Mouse (Mus musculus) intestine, embryonic 16.5 days (tissue): ENCODE results near the gene Glis3. TPM values are rescaled to one million over a fixed set of nuclear protein-coding genes. Genes with fewer than 3 reads are reported as not detected.
A peak's percentile ranks its signal among the peaks of the same experiment; 100 is the strongest.

Experiments used
- ATAC-seq: fragments of 200-750 bp; cut with Nextera tagmentation; 2 replicates; pipeline ENCODE4 v1.8.0; 2017; ENCODE audit warnings: moderate TSS enrichment, moderate library complexity
- H3K27ac ChIP-seq: fragments of 300-500 bp; sonication (generic); 2 replicates; pipeline ENCODE4 v1.5.1; 2014; ENCODE audit warnings: mild to moderate bottlenecking, low read length
- H3K27me3 ChIP-seq: fragments of 300-500 bp; sonication (generic); replicated peaks from 2 replicates; pipeline ENCODE4 v1.6.1; 2014; ENCODE audit warnings: low read length, control low read depth, mixed read lengths; ENCODE audit not compliant: control insufficient read depth, insufficient read depth
- H3K36me3 ChIP-seq: fragments of 300-500 bp; sonication (generic); 2 replicates; pipeline ENCODE4 v1.6.1; 2014; ENCODE audit warnings: low read length, control low read depth; ENCODE audit not compliant: control insufficient read depth, insufficient read depth
- H3K4me1 ChIP-seq: fragments of 300-500 bp; sonication (generic); 2 replicates; pipeline ENCODE4 v1.6.1; 2014; ENCODE audit warnings: low read length, control low read depth, mixed read lengths; ENCODE audit not compliant: control insufficient read depth, insufficient read depth
- H3K4me2 ChIP-seq: fragments of 300-500 bp; sonication (generic); 2 replicates; pipeline ENCODE4 v1.6.1; 2014; ENCODE audit warnings: low read depth, low read length, control low read depth
- H3K4me3 ChIP-seq: fragments of 300-500 bp; sonication (generic); 2 replicates; pipeline ENCODE4 v1.5.1; 2014; ENCODE audit warnings: mild to moderate bottlenecking, low read length
- H3K9ac ChIP-seq: fragments of 300-500 bp; sonication (generic); 2 replicates; pipeline ENCODE4 v1.6.1; 2014; ENCODE audit warnings: low read depth, low read length
- H3K9me3 ChIP-seq: fragments of 300-500 bp; sonication (generic); 2 replicates; pipeline ENCODE4 v1.6.1; 2016; ENCODE audit warnings: low read length, control low read depth; ENCODE audit not compliant: control insufficient read depth
- WGBS: fragments of 180-500 bp; shearing (Covaris S2); extraction: QIAGEN DNeasy Blood & Tissue Kit; methylation state at CpG from one replicate; pipeline ENCODE4 v1.1.7; 2014; 5-methylcytosine and 5-hydroxymethylcytosine counted together
- polyA plus RNA-seq: library from polyadenylated mRNA; unstranded; fragments of >200 nt; fragmentation: Nextera tagmentation; extraction: Ambion mirVana; gene quantifications from 2 replicates; pipeline ENCODE4 v1.2.1, GENCODE M21; 2015

The Glis3 gene
- polyA plus RNA-seq, 1 experiment from 2014 or later = 0.73 TPM

- WGBS = 61% methylated on average over 12 of the region's 12 CpGs
- no peak overlapping the region for H3K4me2 ChIP-seq
- ATAC-seq = no peak
- H3K4me3 ChIP-seq = no peak overlapping the region
- H3K9ac ChIP-seq = no peak overlapping the region
- H3K9me3 ChIP-seq = no peaks in the 10 kb centered on the region
- no peaks in the 10 kb centered on the region for H3K36me3 ChIP-seq
- H3K27ac ChIP-seq = no peak overlapping the region
- H3K4me1 ChIP-seq = peaks cover 4% of the 10 kb centered on the region; the same call in 1 of the 2 replicates
- no peaks in the 10 kb centered on the region for H3K27me3 ChIP-seq
Measured at GRCm38 (mm10) chr19:28452951-28453520, 226.8 kb downstream of the Glis3 start.

DNA sequence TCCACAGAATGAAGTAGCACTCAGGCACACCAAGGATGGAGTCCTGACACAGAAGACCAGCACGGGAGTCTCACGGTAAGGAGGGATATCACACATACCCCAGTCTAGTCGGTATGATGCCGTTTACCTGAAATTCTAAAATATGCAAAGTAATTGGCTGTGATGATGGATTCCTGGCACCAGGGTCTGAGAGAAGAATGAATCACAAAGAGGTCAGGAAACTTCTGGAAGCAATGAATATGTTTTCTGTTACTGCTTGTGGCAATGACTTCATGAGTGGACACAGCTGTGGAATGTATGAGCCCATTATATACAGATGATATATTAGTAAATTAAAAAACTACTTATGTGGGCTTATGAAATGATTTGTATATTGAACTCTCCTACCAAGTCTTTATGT lies 231.1 kb downstream of the Glis3 start:
- H3K9me3 ChIP-seq = no peaks in the 10 kb centered on the region
- H3K36me3 ChIP-seq = no peaks in the 10 kb centered on the region
- H3K9ac ChIP-seq = no peak overlapping the region
- 68% methylated on average over 4 of the region's 4 CpGs for WGBS
- H3K27me3 ChIP-seq = no peaks in the 10 kb centered on the region
- peaks cover 4% of the 10 kb centered on the region; the same call in 1 of the 2 replicates for H3K4me1 ChIP-seq
- ATAC-seq = peak; percentile 46
- no peak overlapping the region for H3K27ac ChIP-seq
- H3K4me3 ChIP-seq = no peak overlapping the region
- no peak overlapping the region for H3K4me2 ChIP-seq

- no peak overlapping the region for H3K27ac ChIP-seq
- H3K36me3 ChIP-seq = no peaks in the 10 kb centered on the region
- no peaks in the 10 kb centered on the region for H3K4me1 ChIP-seq
- H3K9ac ChIP-seq = no peak overlapping the region
- H3K4me2 ChIP-seq = no peak overlapping the region
- no peak for ATAC-seq
- 89% methylated on average over 4 of the region's 4 CpGs for WGBS
- no peak overlapping the region for H3K4me3 ChIP-seq
- no peaks in the 10 kb centered on the region for H3K9me3 ChIP-seq
- H3K27me3 ChIP-seq = no peaks in the 10 kb centered on the region
Measured at GRCm38 (mm10) chr19:28442161-28442560, 237.7 kb downstream of the Glis3 start.

DNA sequence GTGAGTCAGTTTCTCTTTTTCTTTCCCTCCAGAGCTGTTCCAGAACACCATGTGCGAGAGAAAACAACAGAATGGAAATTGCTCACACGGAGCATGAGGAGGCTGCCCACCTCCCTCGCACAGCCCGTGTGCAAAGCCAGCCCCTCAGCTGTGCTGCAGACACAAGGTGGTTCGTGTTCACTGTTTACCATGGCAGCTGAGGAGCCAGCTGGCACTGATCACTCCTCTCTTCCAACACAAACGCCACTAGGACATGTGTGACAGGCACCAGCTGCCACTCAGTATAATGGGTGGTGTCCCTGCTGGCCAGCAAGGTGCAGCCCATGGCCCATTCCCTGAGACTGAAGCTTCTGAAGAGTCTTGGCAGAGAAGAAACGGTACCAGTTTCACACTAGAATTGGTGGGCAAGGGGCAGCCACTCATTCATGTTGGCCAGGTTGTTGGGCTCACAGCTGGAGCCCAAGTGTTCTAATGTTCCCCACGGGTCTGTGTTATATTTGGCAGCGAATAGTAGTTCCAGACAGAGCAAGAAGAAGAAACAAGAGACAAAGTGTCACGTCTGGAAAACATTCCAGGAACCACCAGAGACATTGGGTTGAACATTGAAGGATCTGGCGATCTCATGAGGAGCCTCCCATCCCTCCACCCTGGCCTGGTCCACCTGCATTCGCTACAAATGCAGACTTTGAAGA lies 243.3 kb downstream of the Glis3 start:
- no peak for ATAC-seq

DNA sequence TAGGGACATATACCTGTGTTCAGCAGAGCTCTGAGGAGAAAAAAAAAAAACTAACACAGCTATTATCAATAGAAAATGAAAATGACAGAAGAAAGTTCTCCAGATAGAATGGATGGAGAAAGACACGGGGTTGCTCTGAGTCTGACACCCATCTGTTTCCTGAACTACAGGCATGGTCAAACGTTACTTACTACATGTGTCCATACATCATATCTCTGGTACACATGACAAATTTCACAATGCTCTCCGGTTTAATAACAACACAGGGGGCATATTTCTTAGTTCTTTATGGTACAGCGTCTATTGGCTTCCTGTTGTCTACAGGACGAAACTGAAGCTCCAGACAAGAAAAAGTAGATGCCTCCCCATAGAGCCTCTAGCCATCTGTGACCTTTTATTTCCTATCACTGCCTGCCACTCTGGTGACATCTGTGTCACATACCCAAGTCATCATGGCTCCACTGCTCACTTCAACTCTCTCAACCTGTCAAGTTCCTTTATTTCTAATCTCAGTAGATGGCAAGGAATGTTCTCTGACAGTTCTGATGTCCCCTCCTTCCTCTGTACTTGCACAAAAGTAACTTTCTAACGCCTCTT lies 251.6 kb downstream of the Glis3 start:
- WGBS = 80% methylated on average over 6 of the region's 6 CpGs
- H3K9ac ChIP-seq = no peak overlapping the region

More for the DNA sequence above, 243.3 kb downstream of the Glis3 start:
- WGBS = 62% methylated on average over 12 of the region's 12 CpGs
- Histone ChIP-seq H3K4me3 (no peak overlapping the region), H3K4me2 (no peak overlapping the region), H3K27me3 (no peaks in the 10 kb centered on the region), H3K36me3 (no peaks in the 10 kb centered on the region), H3K27ac (no peak overlapping the region), H3K9ac (no peak overlapping the region), H3K9me3 (no peaks in the 10 kb centered on the region), H3K4me1 (no peaks in the 10 kb centered on the region)

GRCm38 (mm10) chr19:28424180-28424579 lies 255.7 kb downstream of the Glis3 start:
- H3K4me2 ChIP-seq = no peak overlapping the region

More for the DNA sequence above, 251.6 kb downstream of the Glis3 start:
- no peak for ATAC-seq
- Histone ChIP-seq H3K4me1 (no peaks in the 10 kb centered on the region), H3K4me2 (no peak overlapping the region), H3K9me3 (no peaks in the 10 kb centered on the region), H3K27ac (no peak overlapping the region), H3K4me3 (no peak overlapping the region), H3K27me3 (no peaks in the 10 kb centered on the region), H3K36me3 (no peaks in the 10 kb centered on the region)

GRCm38 (mm10) chr19:28422939-28423338 lies 256.9 kb downstream of the Glis3 start:
- 39% methylated on average over 9 of the region's 9 CpGs for WGBS
- H3K4me2 ChIP-seq = no peak overlapping the region
- no peak for ATAC-seq
- no peaks in the 10 kb centered on the region for H3K9me3 ChIP-seq
- no peak overlapping the region for H3K27ac ChIP-seq
- H3K27me3 ChIP-seq = no peaks in the 10 kb centered on the region
- H3K9ac ChIP-seq = no peak overlapping the region
- no peaks in the 10 kb centered on the region; the same call in 1 of the 2 replicates for H3K4me1 ChIP-seq
- no peak overlapping the region for H3K4me3 ChIP-seq
- H3K36me3 ChIP-seq = no peaks in the 10 kb centered on the region

More at GRCm38 (mm10) chr19:28424180-28424579, 255.7 kb downstream of the Glis3 start:
- no peak overlapping the region for H3K27ac ChIP-seq
- H3K36me3 ChIP-seq = no peaks in the 10 kb centered on the region
- 89% methylated on average over 5 of the region's 5 CpGs for WGBS
- H3K4me3 ChIP-seq = no peak overlapping the region
- no peaks in the 10 kb centered on the region for H3K9me3 ChIP-seq
- ATAC-seq = no peak
- H3K27me3 ChIP-seq = no peaks in the 10 kb centered on the region
- no peaks in the 10 kb centered on the region; the same call in 1 of the 2 replicates for H3K4me1 ChIP-seq
- H3K9ac ChIP-seq = no peak overlapping the region

GRCm38 (mm10) chr19:28416069-28416468 lies 263.8 kb downstream of the Glis3 start:
- 82% methylated on average over 5 of the region's 5 CpGs for WGBS
- Histone ChIP-seq H3K27me3 (no peaks in the 10 kb centered on the region), H3K9ac (no peak overlapping the region), H3K36me3 (no peaks in the 10 kb centered on the region), H3K4me1 (no peaks in the 10 kb centered on the region), H3K9me3 (0 out of 2 replicates have a peak, but pooled peaks cover 4% of the 10 kb centered on the region), H3K4me3 (no peak overlapping the region), H3K4me2 (no peak overlapping the region), H3K27ac (no peak overlapping the region)
- ATAC-seq = no peak

- 56% methylated on average over 3 of the region's 3 CpGs for WGBS
- H3K4me2 ChIP-seq = no peak overlapping the region
Measured at GRCm38 (mm10) chr19:28408787-28409186, 271.1 kb downstream of the Glis3 start.

More at GRCm38 (mm10) chr19:28408787-28409186, 271.1 kb downstream of the Glis3 start:
- Histone ChIP-seq H3K4me3 (no peak overlapping the region), H3K9ac (no peak overlapping the region), H3K27me3 (no peaks in the 10 kb centered on the region), H3K9me3 (0 out of 2 replicates have a peak, but pooled peaks cover 4% of the 10 kb centered on the region), H3K27ac (no peak overlapping the region), H3K4me1 (no peaks in the 10 kb centered on the region), H3K36me3 (no peaks in the 10 kb centered on the region)
- no peak for ATAC-seq
